In genomic region chr15:88017076-88017475, GRCm38 (mm10) we compare ENCODE assay signal across 17 mouse cellular contexts.
DNase-seq lines count a peak whose midpoint lies in the region; ATAC-seq and TF ChIP-seq lines count a peak whose summit lies in the region.
"Had no signal": no experiment of that assay in that cellular context is flagged by ENCODE, and none has a peak within 500 bp of the region (broad histone marks: within the 10 kb centered on the region; RNA-seq: fewer than 3 reads in every experiment).

No protein-coding gene starts in this region.

- H3K4me1 ChIP-seq in cerebellum, adult 2 months (ENCODE audit: control insufficient read depth, insufficient read depth, low read length) = no peaks in the 10 kb centered on the region; the same call in 1 of the 2 replicates
- no peaks in the 10 kb centered on the region for H3K4me1 ChIP-seq in forebrain, embryonic 15.5 days
- H3K4me1 ChIP-seq: liver, embryonic 13.5 days had no signal

- H3K9me3 ChIP-seq in forebrain, embryonic 15.5 days = no peaks in the 10 kb centered on the region
- H3K9me3 ChIP-seq: liver, embryonic 13.5 days had no signal

- intact Hi-C loops in left cerebral cortex, postnatal 4 days (cut with DNase I) = no loop called here
- intact Hi-C loops in left cerebral cortex, postnatal 10 days (cut with DNase I) = no loop called here

- no peak for TF ChIP-seq CTCF in cerebellum, adult 2 months (IDR thresholded peaks at IDR 0.05; ENCODE audit: borderline replicate concordance, insufficient read depth, low read depth, low read length)

- no peak for ATAC-seq in forebrain, embryonic 15.5 days (replicated peaks)

- peak; percentile 22 to 45 for DNase-seq in cerebellum, adult 2 months
- DNase-seq in cerebellum, adult 11 months = no peak
- peak; percentile 79 for DNase-seq in left cerebral cortex, postnatal 4 days
- no peak for DNase-seq in left cerebral cortex, postnatal 10 days (ENCODE audit: extremely low spot score in 1 of 2, low spot score in 2 of 2)
- DNase-seq in brain, adult 2 months (ENCODE audit: low read depth, low spot score) = peak; percentile 59
- peak; percentile 13 to 35 for DNase-seq in cerebellum, postnatal 36 days
- no peak for DNase-seq in adrenal gland, postnatal 36 days
- DNase-seq: gastrocnemius, postnatal 25 days; kidney, adult 18-20 months; liver, embryonic 13.5 days; lung, embryonic 14.5 days; lung, postnatal 4 days; right cerebral cortex, postnatal 14 days; thymus, adult 2 months had no signal

- no peaks in the 10 kb centered on the region for H3K36me3 ChIP-seq in forebrain, embryonic 15.5 days
- H3K36me3 ChIP-seq: liver, embryonic 13.5 days had no signal

- no peak overlapping the region for H3K4me2 ChIP-seq in forebrain, embryonic 15.5 days (replicated peaks)
- H3K4me2 ChIP-seq: liver, embryonic 13.5 days; lung, embryonic 14.5 days had no signal

- WGBS in cerebellum, adult 2 months = 17% methylated on average over 5 of the region's 5 CpGs
- WGBS in forebrain, embryonic 15.5 days = 74% methylated on average over 5 of the region's 5 CpGs

- no peak overlapping the region for H3K4me3 ChIP-seq in cerebellum, adult 2 months (replicated peaks; ENCODE audit: insufficient read depth, low read depth, low read length)
- no peak overlapping the region for H3K4me3 ChIP-seq in forebrain, embryonic 15.5 days
- H3K4me3 ChIP-seq: liver, embryonic 13.5 days had no signal

- H3K27me3 ChIP-seq in cerebellum, adult 2 months (ENCODE audit: control insufficient read depth, insufficient read depth, low read length) = no peaks in the 10 kb centered on the region; the same call in 1 of the 2 replicates
- no peaks in the 10 kb centered on the region for H3K27me3 ChIP-seq in forebrain, embryonic 15.5 days
- H3K27me3 ChIP-seq: CH12.LX; liver, embryonic 13.5 days had no signal

- no peak for TF ChIP-seq POLR2A in cerebellum, adult 2 months (IDR thresholded peaks at IDR 0.05; ENCODE audit: borderline replicate concordance, insufficient read depth, low read length)

- no peak overlapping the region for H3K27ac ChIP-seq in cerebellum, adult 2 months (ENCODE audit: insufficient read depth, low read length)
- no peak overlapping the region for H3K27ac ChIP-seq in forebrain, embryonic 15.5 days (replicated peaks)
- H3K27ac ChIP-seq: kidney, postnatal 0 days; liver, embryonic 13.5 days had no signal

- H3K9ac ChIP-seq in forebrain, embryonic 15.5 days (replicated peaks) = no peak overlapping the region
- H3K9ac ChIP-seq: liver, embryonic 13.5 days; lung, embryonic 14.5 days had no signal

Comparison
In these comparisons a context has a peak if more than half of its experiments do, and no peak if none do; other contexts are left out.
1. DNase-seq: peak in cerebellum, adult 2 months (2 of 2), left cerebral cortex, postnatal 4 days (single experiment), brain, adult 2 months (single experiment) and cerebellum, postnatal 36 days (2 of 2); none in cerebellum, adult 11 months (single experiment), left cerebral cortex, postnatal 10 days (0 of 2) and adrenal gland, postnatal 36 days (0 of 2).